In the genomic region with DNA sequence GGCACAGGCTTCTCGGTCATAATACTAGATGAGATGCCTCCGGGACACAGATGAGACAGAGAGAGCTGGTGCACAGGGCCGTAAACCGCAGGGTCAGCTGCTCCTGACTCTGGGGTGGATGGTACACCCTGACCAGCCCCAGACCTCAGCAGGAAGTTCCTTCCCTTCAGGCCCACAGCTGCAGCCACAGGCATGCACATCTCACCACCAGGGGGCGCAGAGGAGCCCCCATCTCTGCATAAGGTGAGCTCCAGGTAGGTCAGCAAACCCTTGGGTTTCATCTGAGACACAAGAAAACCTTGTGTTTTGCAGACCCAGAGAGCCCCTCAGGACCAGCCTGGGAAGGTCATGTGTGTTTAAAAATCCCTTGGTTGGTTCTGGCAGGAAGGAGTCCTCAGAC, we compare ENCODE assay signal across 8 mouse cellular contexts.
A peak's percentile ranks its signal among the peaks of the same experiment; 100 is the strongest.
DNase-seq lines count a peak whose midpoint lies in the region; ATAC-seq and TF ChIP-seq lines count a peak whose summit lies in the region.

No protein-coding gene starts in this region.

- H3K4me3 ChIP-seq in forebrain, embryonic 14.5 days (ENCODE audit: low read depth, low read length), result no peak overlapping the region
- H3K4me3 ChIP-seq in forebrain, embryonic 15.5 days, result no peak overlapping the region
- no peak overlapping the region for H3K4me3 ChIP-seq in lung, adult 2 months (replicated peaks; ENCODE audit: extremely low read depth, low read depth, low read length)
- no peak overlapping the region for H3K4me3 ChIP-seq in kidney, postnatal 0 days (replicated peaks; ENCODE audit: low read depth, low read length)

- peaks cover 30% of the 10 kb centered on the region for H3K27me3 ChIP-seq in forebrain, embryonic 14.5 days (replicated peaks; ENCODE audit: control insufficient read depth, insufficient read depth, low read length)
- peaks cover 29% of the 10 kb centered on the region for H3K27me3 ChIP-seq in forebrain, embryonic 15.5 days
- peaks cover 56% of the 10 kb centered on the region for H3K27me3 ChIP-seq in kidney, postnatal 0 days (ENCODE audit: insufficient read depth, low read length)

- H3K4me2 ChIP-seq in forebrain, embryonic 14.5 days (ENCODE audit: low read length), result no peak overlapping the region
- no peak overlapping the region for H3K4me2 ChIP-seq in forebrain, embryonic 15.5 days (replicated peaks)
- H3K4me2 ChIP-seq in kidney, postnatal 0 days (ENCODE audit: low read length), result no peak overlapping the region

- no peaks in the 10 kb centered on the region for H3K36me3 ChIP-seq in forebrain, embryonic 14.5 days (ENCODE audit: control insufficient read depth, insufficient read depth, low read length)
- H3K36me3 ChIP-seq in forebrain, embryonic 15.5 days, result no peaks in the 10 kb centered on the region
- H3K36me3 ChIP-seq in kidney, postnatal 0 days (ENCODE audit: insufficient read depth, low read length), result no peaks in the 10 kb centered on the region

- H3K9ac ChIP-seq in forebrain, embryonic 14.5 days (ENCODE audit: low read length), result no peak overlapping the region
- H3K9ac ChIP-seq in forebrain, embryonic 15.5 days (replicated peaks), result no peak overlapping the region
- H3K9ac ChIP-seq in kidney, postnatal 0 days (ENCODE audit: low read depth, low read length), result no peak overlapping the region

- no peak for TF ChIP-seq POLR2A in lung, adult 2 months (IDR thresholded peaks at IDR 0.05; ENCODE audit: borderline replicate concordance, extremely low read depth, low read depth, low read length)

- ATAC-seq in forebrain, embryonic 14.5 days, result no peak
- ATAC-seq in forebrain, embryonic 15.5 days (replicated peaks), result no peak
- ATAC-seq in kidney, postnatal 0 days (replicated peaks; ENCODE audit: low FRiP score, low read depth), result no peak
- ATAC-seq in activated CD4-positive, CD25-positive, alpha-beta regulatory T cell, adult 4 months, result no peak

- WGBS in forebrain, embryonic 14.5 days, result 37% methylated on average over 5 of the region's 5 CpGs
- WGBS in forebrain, embryonic 15.5 days, result 35% methylated on average over 5 of the region's 5 CpGs
- 47% methylated on average over 5 of the region's 5 CpGs for whole genome bisulfite sequencing in lung, adult 2 months
- WGBS in kidney, postnatal 0 days, result 19% methylated on average over 5 of the region's 5 CpGs

- no peak overlapping the region for H3K27ac ChIP-seq in forebrain, embryonic 14.5 days (ENCODE audit: low read depth, low read length)
- no peak overlapping the region for H3K27ac ChIP-seq in forebrain, embryonic 15.5 days (replicated peaks)
- no peak overlapping the region for H3K27ac ChIP-seq in kidney, postnatal 0 days

- TF ChIP-seq CTCF in lung, adult 2 months (IDR thresholded peaks at IDR 0.05; ENCODE audit: insufficient read depth, low read length), result peak; percentile 60
- TF ChIP-seq CTCF in kidney, postnatal 0 days (IDR thresholded peaks at IDR 0.05; ENCODE audit: low read depth), result peak; percentile 84

- peak; percentile 31 for DNase-seq in forebrain, embryonic 14.5 days (ENCODE audit: low spot score)
- peak; percentile 43 for DNase-seq in lung, adult 2 months
- no peak for DNase-seq in lung, postnatal 25 days (ENCODE audit: low spot score)
- peak; percentile 76 for DNase-seq in adrenal gland, postnatal 14 days
- DNase-seq in kidney, postnatal 0 days (ENCODE audit: low spot score), result peak; percentile 35
- DNase-seq in retina, postnatal 1 day, result peak; percentile 50

- H3K9me3 ChIP-seq in forebrain, embryonic 14.5 days (replicated peaks; ENCODE audit: control insufficient read depth, low read length), result no peaks in the 10 kb centered on the region
- H3K9me3 ChIP-seq in forebrain, embryonic 15.5 days, result no peaks in the 10 kb centered on the region
- H3K9me3 ChIP-seq in kidney, postnatal 0 days (replicated peaks; ENCODE audit: low read length), result no peaks in the 10 kb centered on the region

- H3K4me1 ChIP-seq in forebrain, embryonic 14.5 days (ENCODE audit: control insufficient read depth, insufficient read depth, low read length), result no peaks in the 10 kb centered on the region; the same call in 1 of the 2 replicates
- H3K4me1 ChIP-seq in forebrain, embryonic 15.5 days, result peaks cover 11% of the 10 kb centered on the region
- H3K4me1 ChIP-seq in lung, adult 2 months (ENCODE audit: control insufficient read depth, insufficient read depth, low read length), result peaks cover 5% of the 10 kb centered on the region; the same call in 1 of the 2 replicates
- 0 out of 2 replicates have a peak, but pooled peaks cover 3% of the 10 kb centered on the region for H3K4me1 ChIP-seq in kidney, postnatal 0 days (replicated peaks; ENCODE audit: insufficient read depth, low read length)
